Mouse (Mus musculus): Measurements from ENCODE around the gene Gar1.

DNA sequence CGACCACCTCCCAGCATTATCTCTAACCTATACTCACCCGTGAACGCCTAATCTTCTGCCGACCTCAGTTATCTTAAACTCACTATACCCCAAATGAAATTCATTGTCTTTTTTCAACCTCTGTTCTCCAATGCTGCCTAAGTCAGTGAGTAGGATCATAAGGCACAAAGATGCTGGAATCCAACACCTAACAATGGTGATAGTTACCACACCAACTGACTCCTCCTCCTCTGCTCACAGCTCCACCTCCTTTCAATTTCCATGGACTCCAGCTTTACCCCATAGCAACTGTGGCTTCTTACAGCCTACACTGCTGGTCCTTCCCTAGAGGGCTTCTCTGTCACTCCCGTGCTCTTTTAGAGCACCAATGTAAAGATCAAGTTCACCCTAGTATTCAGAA is 3.5 kb downstream of the Gar1 start:
- TF ChIP-seq CTCF (IDR thresholded peaks at IDR 0.05; ENCODE audit: low read depth, low read length) (no peak), POLR2A (IDR thresholded peaks at IDR 0.05; ENCODE audit: borderline replicate concordance, low read depth, low read length) (no peak)
